Mouse (Mus musculus): Measurements from ENCODE around the gene Npas2. TPM values are rescaled to one million over a fixed set of nuclear protein-coding genes. Genes with fewer than 3 reads are reported as not detected.

The Npas2 gene
- 10 to 100 TPM; 58.8 to 70.4 TPM for total RNA-seq (2021)
- long read RNA-seq, experiment 1, partial matches to known transcripts, result 15 of 48 reads
- long read RNA-seq, experiment 1, other reads (novel, unspliced or antisense), result 33 of 48 reads
- long read RNA-seq, experiment 2, full-length matches to known transcripts, result 1 of 23 reads
- long read RNA-seq, experiment 2, partial matches to known transcripts, result 8 of 23 reads
- long read RNA-seq, experiment 2, other reads (novel, unspliced or antisense), result 14 of 23 reads

- peak; percentile 38 to 46 for DNase-seq (ENCODE audit: low spot score in 2 of 2)
These were observed at the start of gene Npas2 for GRCm38 (mm10) chr1:39192997-39193861. Gene Npas2, plus strand, starts transcription at chr1:39193731.

DNA sequence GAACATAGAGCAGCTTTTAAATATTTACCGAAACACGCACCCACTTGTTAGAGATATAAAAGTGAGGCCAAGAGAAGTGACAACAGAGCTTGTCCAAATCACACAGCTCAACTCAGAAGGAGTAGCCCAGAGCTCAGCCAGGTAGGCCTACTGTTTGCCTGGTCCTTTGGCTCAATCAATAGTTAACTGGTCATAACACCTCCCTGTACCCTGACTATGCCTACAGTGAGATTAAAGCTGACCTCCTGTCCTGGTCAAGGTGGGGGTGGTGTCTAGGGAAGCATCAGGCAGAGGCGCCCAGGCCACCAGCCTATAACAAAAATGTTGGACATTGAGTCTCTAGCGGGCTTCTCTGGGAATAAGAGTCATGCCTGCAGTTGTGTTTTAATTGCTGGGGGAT lies 36.8 kb upstream of the Npas2 start:
- DNase-seq (ENCODE audit: low spot score in 2 of 2), result peak in 1 of 2 experiments; percentile 30

- peak; percentile 58 to 67 for DNase-seq (ENCODE audit: low spot score in 2 of 2)
These were observed 33.4 kb upstream of the Npas2 start for GRCm38 (mm10) chr1:39160167-39160566.

DNA sequence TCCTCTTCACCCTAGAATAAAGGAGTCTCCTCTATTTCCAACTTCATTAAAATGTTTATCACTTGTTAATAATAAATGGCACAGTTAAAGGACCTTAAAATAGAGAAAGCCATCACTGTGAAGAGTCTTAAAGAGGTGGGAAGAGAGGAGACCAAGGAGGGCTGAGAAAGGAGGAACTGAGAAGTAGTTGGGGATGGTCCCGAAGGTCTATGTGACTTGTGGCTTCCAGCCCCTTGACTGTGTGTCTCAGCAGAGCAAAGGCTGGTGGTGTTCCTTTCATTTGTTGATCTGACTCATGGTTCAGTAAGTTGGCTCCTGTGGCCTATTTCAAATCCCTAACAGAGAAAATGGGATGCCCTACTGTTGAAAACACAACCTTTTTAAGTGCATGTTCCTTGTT lies 30.5 kb upstream of the Npas2 start:
- DNase-seq (ENCODE audit: low spot score in 2 of 2), result no peak

- DNase-seq (ENCODE audit: low spot score in 2 of 2), result no peak
These were observed 16.8 kb upstream of the Npas2 start for GRCm38 (mm10) chr1:39176690-39177089.

GRCm38 (mm10) chr1:39177211-39177610 lies 16.3 kb upstream of the Npas2 start:
- peak; percentile 71 to 86 for DNase-seq (ENCODE audit: low spot score in 2 of 2)

DNA sequence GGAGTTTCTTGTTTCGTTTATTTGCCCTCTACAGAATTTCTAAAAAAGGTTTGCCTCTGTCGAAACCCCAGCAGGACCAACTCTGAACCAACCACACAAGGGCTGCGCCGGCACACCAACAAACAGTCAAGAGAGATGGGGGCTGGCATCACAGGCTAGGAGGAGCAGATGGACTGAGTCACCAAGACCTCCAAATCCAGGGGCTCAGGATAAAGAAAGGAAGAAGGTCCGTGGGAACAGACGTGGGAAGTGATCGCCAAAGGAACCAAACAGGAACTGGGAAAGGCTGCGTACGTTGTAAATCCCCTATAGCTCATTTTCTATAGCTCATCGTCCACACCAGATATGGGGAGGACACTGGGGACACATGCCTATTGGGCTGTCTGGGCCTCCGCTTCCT lies 13.7 kb upstream of the Npas2 start:
- peak; percentile 42 to 65 for DNase-seq (ENCODE audit: low spot score in 2 of 2)

DNA sequence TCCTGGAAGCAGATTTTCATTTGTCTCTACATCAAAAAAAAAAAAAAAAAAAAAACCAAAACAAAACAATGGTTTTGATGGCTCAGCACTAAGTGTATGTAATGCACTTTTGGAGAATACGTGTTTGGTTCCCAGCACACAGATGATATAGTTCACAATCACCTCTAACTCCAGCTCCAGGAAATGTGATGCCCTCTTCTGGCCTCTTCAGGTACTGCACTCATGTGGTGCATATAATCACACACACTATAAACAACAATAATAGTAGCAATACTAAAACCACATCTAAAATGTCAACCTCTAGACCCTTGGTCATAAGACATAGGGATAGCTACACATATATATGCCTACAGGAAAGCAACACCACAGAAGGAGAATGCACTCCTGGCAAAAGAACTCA lies 13.0 kb upstream of the Npas2 start:
- DNase-seq (ENCODE audit: low spot score in 2 of 2), result no peak

- no peak for DNase-seq (ENCODE audit: low spot score in 2 of 2)
These were observed 11.6 kb upstream of the Npas2 start for GRCm38 (mm10) chr1:39181901-39182300.

GRCm38 (mm10) chr1:39185833-39186232 lies 7.7 kb upstream of the Npas2 start:
- DNase-seq (ENCODE audit: low spot score in 2 of 2), result no peak

DNA sequence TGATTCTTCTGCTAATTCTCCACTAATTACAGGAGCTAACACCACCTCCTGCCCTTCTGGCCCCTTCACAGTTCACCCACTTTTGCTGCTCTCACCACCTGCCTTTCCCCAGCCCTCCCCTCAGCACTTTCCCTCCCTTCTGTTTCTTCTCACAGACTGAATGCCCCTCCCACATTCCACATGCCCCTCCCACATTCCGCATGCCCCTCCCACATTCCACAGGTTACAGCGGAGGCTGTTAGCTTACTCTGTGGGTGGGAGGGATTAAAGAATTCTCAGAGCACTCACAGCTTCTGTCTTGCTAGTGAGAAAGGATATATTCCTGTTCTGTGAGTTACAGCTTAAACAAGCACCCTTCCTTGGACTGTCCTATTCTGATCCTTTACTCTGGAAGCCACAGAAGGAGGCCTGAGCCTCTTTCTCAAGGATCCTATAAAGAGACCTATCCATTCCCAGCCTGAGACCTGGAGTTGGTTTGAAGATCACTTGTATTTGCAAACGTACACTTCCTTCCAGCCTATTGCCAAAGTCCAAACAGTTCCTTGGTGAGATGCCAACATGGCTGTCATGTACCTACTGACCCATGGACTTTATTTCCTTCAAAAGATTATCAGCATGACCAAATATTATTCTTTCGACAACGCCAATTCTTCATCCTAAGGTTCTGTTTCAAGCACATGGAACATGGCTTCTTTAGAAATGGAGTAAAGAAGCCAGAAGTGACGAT lies 6.7 kb upstream of the Npas2 start:
- DNase-seq (ENCODE audit: low spot score in 2 of 2), result no peak

DNA sequence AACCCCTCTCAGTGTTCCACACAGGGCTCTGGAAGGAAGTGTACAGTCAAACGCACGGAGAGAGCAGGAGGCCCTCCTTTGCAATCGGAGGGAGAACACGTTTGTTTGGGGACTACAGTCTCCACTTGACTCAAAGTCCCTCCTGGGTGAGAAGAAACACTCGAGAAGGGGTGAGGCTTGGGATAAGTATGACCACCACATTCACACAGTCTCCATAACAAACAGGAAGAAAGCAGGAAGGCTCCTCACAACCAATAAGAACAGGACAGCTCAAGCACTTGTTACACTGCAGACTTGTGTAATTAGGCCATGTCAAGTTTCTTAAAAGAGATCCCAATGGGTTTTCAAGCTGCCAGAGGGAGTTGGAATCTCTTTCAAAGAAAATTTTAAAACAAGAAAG lies 2.4 kb upstream of the Npas2 start:
- DNase-seq (ENCODE audit: low spot score in 2 of 2), result no peak

DNA sequence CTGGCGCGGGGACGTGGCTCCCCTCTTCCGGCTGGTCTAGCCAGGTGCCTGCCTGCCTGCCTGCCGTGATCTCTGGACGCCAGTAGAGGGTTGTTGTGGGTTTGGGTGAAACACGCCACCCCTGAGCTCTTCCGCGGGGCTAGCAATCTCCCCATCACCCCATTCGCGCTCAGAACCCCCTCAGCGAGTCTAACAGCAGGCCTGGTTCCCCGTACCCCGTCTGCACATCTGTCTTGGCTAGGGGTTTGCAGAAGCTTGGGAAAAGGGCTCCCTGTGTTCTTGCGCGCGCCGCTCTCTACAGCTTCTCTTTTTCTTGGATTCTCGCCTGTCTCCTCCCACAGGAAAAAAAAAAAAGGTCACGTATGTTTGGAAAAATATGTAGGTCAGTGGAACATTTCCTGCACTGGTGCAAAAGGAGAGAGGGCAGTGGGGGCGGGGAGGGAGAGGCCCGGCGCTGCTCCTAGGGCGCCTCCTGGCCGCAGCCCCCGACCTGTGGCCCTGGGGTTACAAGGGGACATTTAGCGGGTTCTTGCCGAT lies 1.0 kb upstream of the Npas2 start:
- peak; percentile 67 to 71 for DNase-seq (ENCODE audit: low spot score in 2 of 2)

DNA sequence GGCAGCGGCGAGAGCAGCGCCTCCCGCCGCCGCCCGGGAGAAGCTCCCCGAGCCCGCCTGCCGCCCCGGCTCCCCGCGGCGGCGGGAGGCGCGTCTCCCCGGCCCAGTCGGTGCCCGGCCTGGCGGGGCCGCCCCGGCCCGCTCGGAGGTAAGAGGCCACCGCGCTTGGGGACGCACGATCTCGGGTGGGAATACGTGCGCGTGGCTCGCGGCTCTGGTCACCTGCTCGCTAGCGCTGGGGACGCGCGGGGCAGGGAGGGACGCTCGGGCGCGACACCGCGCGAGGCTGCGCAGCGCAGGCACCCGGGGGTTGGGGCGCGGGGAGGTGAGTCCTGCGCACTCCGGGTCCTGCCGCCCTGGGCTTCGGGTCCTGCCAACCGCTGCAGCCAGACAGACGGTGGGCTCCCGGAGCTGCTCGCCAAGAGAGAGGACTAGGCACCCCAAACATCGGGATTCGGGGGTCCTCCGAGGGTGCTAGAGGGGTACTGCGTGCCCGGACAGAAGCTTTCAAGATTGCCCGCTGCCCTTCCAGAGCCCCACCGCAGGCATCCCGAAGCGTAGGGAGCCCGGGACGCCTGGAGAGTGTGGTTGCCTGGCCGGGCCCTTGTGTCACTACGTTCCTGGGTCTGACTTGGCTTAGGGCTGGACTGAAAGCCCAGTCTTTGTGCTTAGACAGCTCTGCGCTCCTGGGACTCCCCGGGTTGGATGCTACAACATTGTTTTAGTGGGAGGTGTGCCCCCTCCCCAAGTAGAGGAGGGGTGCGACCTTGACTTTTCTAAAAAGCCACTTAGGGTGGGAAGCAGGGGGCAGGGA lies 538 bp downstream of the Npas2 start:
- DNase-seq (ENCODE audit: low spot score in 2 of 2), result peak; percentile 64 to 68

DNA sequence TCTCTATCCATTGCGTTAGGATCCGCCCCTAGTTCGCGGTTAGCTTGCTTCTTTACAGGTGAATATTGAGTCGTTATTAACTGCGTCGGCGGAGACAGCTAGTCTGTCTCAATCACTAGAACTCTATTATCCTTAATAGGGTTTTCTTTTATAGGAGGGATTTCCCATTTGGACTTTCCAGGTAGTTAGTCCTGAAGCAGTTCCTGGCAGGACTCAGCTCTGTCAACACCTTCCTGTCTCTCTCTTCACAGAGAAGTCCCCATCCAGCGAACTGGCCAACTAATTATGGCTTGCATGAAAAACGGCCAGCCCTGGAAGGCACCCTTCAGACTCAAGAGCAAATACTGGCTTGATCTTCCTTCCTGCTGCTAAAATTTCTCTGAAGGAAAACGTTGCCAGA lies 1.4 kb downstream of the Npas2 start:
- DNase-seq (ENCODE audit: low spot score in 2 of 2), result no peak

DNA sequence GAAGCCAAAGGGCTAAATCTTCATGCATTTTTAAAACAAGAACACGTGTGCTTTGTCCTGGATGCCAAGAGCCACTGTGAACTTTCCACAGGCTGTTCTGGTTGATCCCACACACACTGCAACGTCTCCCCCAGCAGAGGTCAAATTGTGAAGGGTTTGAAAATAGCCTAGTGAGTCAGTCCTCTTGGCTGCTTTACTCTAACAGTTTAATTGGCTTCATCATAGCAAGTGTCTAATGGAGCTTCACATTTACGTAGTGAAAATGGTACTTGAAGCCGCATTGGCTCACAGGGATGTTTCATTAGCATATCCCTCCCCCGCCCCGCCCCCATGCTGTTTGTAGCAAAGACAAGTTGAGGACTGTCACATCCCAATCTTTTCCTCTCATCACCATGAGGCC lies 2.6 kb downstream of the Npas2 start:
- no peak for DNase-seq (ENCODE audit: low spot score in 2 of 2)

- no peak for DNase-seq (ENCODE audit: low spot score in 2 of 2)
These were observed 3.3 kb downstream of the Npas2 start for GRCm38 (mm10) chr1:39196676-39197375.

DNA sequence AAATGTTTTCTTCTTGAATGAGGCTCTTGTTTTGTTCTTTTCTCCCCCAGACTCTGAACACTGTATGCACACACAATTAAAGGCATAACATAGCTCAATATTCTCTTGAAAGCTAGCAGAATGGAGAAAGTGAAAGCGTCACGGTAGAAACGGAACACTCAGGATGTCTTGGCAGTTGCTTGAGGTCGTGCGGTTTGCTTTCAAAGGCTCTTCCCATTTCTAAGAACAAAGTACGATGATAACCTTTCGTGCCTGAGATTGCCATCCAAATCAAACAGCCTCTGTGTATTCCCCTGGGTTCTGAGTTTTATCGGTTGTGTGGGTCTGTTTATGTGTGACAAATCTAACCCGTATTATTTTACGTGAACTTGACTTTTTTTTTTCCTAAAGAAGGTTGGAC lies 11.5 kb downstream of the Npas2 start:
- DNase-seq (ENCODE audit: low spot score in 2 of 2), result no peak

DNA sequence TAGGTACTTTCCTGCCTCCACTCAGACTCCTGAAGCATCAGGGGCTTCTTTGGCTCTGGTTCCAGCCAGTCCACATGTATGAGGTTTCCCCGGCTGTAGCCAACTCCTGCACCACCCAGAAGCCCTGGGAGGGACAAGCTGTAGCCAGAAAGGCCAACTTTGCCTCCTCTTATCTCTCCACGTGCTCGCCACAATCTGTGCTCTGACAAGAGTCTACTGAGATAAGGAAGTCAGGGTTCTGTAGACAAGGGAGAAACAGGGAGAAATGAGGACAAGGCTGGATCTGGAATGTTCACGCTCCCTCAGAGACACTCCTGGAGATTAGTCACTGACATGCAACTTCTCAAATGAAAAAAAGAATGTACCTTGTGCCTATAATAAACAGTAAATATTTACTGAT lies 12.2 kb downstream of the Npas2 start:
- no peak for DNase-seq (ENCODE audit: low spot score in 2 of 2)

DNA sequence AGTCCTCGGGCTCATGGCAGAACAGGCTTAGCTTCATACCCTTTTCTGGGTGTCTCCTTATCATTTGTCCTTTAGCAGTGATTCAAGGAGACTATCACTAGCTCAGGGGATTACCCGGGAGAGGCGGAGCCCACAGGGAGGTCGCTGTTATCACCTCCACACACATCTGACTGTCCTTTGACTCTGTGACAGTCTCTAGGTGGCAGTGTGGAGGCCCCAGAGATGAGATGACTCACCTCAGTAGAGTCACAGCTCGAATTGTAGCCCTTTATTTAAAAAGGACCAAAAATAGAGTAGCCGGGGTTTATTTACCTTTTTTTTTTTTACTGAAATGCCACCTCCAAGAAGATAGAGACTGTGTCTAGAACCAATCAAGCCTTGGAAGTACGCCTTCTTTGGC lies 13.4 kb downstream of the Npas2 start:
- DNase-seq (ENCODE audit: low spot score in 2 of 2), result peak in 1 of 2 experiments; percentile 53
